Mouse (Mus musculus) spleen, postnatal 0 days (tissue): ENCODE measurements around the gene Gfpt2. TPM values are rescaled to one million over a fixed set of nuclear protein-coding genes. Genes with fewer than 3 reads are reported as not detected.

Experiments
- polyA plus RNA-seq: library from polyadenylated mRNA; unstranded; fragments of >200 nt; fragmentation: Nextera tagmentation; extraction: Ambion mirVana; gene quantifications from 2 replicates; pipeline ENCODE4 v1.2.1, GENCODE M21; 2015

Gene Gfpt2
- 1.3 and 1.5 TPM in 2 replicates for polyA plus RNA-seq

DNA sequence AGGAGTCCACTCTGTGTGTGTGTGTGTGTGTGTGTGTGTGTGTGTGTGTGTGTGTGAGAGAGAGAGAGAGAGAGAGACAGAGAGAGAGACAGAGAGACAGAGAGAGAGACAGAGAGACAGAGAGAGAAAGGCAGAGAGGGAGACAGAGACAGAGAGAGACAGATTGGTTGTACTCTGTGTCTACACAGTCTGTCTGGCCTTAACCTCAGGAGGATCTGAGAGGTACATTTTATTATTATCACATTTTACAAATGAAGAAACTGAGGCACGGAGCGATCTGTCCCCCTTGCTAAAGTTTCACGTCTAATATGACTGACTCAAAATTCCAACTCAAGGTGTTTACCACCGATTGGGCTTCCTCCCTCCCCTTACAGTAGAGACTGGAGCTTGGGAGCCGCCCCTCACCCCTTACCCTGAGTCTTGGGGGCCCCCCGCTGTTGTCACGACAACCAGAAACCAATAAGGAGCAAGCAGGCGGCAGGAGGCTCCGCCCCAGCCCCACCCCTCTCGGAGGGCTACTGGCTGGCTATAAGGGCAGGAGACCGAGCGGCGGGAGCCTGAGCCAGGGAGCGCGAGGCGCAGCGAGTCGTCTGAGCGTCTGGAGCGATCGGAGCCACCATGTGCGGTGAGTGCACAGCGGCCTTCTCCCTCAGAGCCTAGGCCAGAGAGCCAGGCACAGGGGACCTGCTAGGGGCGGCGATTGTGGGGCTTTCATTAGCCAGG is at the start of gene Gfpt2:
Gene Gfpt2 (plus strand): TSS at position 560 of the 723 bp plus-strand sequence.

DNA sequence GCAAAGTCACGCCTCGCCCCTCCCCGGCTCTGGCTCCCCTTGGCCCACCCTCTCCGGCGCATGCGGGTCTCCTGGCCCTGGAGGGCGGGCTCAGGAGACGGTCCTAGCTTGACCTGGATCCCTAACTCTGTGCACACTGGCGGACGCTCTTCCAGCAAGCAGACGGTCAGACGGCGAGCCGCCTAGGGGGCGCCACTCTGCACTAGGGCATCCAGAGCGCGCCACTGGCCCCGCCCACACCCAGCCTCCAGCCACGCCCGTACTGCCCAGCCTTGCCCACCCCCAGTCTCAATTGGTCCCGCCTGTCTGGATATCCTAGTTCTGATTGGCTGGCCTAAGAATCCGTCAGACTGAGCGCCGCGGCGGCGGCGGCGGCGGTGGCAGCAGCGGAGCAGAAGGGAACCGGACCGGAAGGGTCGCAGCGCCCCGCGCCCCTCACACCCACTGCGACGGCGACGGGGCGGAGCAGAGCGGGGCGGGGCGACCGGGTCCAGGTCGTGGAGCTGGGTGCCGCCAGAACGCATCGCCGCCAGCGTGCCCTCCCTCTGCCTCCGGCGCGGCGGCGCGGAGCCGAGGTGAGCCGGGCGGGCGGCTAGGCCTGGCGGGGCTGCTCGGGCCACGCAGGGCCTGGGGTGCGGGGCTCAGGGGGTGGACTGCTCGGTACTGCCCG is 52.6 kb downstream of the Gfpt2 start, which contains the start of gene Mapk9:
Gene Mapk9 (plus strand): TSS at position 351 of the 670 bp plus-strand sequence.

Other genes starting within 250 kb of the Gfpt2 start
- gene Olfr1380, start 237.3 kb upstream of the Gfpt2 start, polyA plus RNA-seq, result not detected in 2 replicates
- 3.2 and 4.3 TPM in 2 replicates for gene Flt4, start 184.9 kb upstream of the Gfpt2 start, polyA plus RNA-seq
- gene Scgb3a1, start 130.6 kb upstream of the Gfpt2 start, polyA plus RNA-seq, result 0.28 TPM in 1 of 2 replicates, not detected in the other
- 35.8 and 36.3 TPM in 2 replicates for gene Cnot6, start 81.5 kb upstream of the Gfpt2 start, polyA plus RNA-seq
- gene Mapk9, start 52.6 kb downstream of the Gfpt2 start, polyA plus RNA-seq, result 24.1 and 26.0 TPM in 2 replicates
- 0.22 and 0.45 TPM in 2 replicates for gene Rasgef1c, start 107.7 kb downstream of the Gfpt2 start, polyA plus RNA-seq
- 60.5 and 79.4 TPM in 2 replicates for gene Rnf130, start 231.2 kb downstream of the Gfpt2 start, polyA plus RNA-seq